Mouse (Mus musculus): ENCODE results near the gene Pgrmc2. TPM values are rescaled to one million over a fixed set of nuclear protein-coding genes. Genes with fewer than 3 reads are reported as not detected.

Gene Pgrmc2
- total RNA-seq, 4 experiments from 2014 or later, result 33.9 to 36.7 (median 34.6) TPM

Other genes with a start within 250 kb of the Pgrmc2 start
- gene Mfsd8, start 236.2 kb downstream of the Pgrmc2 start, total RNA-seq (2022), result 10 to 100 TPM; 18.8 to 23.6 (median 21.8) TPM
- 10 to 100 TPM; 53.1 to 96.0 (median 73.4) TPM for gene Abhd18, start 236.1 kb downstream of the Pgrmc2 start, total RNA-seq (2022)
- gene 1700034I23Rik, start 180.5 kb downstream of the Pgrmc2 start, total RNA-seq (2022), result under 1 TPM in 3 of 4 experiments, not detected in 1; 0.16 to 0.35 (median 0.25) TPM
- 10 to 100 TPM; 59.3 to 71.1 (median 65.5) TPM for gene Larp1b, start 133.2 kb downstream of the Pgrmc2 start, total RNA-seq (2022)

Measured in heart, adult 8-10 months (tissue).